Mouse (Mus musculus): ENCODE results near the gene Adgrl3. TPM values are rescaled to one million over a fixed set of nuclear protein-coding genes. Genes with fewer than 3 reads are reported as not detected.

Gene Adgrl3
- polyA plus RNA-seq, 1 experiment = 3.6 TPM

GRCm38 (mm10) chr5:81790710-81791109 lies 770.8 kb downstream of the Adgrl3 start:
- H3K4me3 ChIP-seq (ENCODE audit: low read depth, low read length) = no peak overlapping the region
- WGBS = 82% methylated on average over 1 of the region's 1 CpGs
- H3K27ac ChIP-seq (ENCODE audit: insufficient read depth, low read depth, low read length) = no peak overlapping the region
- no peaks in the 10 kb centered on the region for H3K36me3 ChIP-seq (ENCODE audit: control insufficient read depth, insufficient read depth, low read length)
- no peaks in the 10 kb centered on the region for H3K27me3 ChIP-seq (ENCODE audit: control insufficient read depth, insufficient read depth, low read length)
- TF ChIP-seq CTCF (IDR thresholded peaks at IDR 0.05; ENCODE audit: extremely low read depth, insufficient read length, insufficient replicate concordance, low read depth, low read length) (no peak), POLR2A (IDR thresholded peaks at IDR 0.05; ENCODE audit: low read depth, low read length) (no peak)
- no peaks in the 10 kb centered on the region for H3K4me1 ChIP-seq (ENCODE audit: control insufficient read depth, insufficient read depth, insufficient read length, low read length)

- Histone ChIP-seq H3K4me3 (ENCODE audit: low read depth, low read length) (no peak overlapping the region), H3K36me3 (ENCODE audit: control insufficient read depth, insufficient read depth, low read length) (no peaks in the 10 kb centered on the region), H3K27me3 (ENCODE audit: control insufficient read depth, insufficient read depth, low read length) (no peaks in the 10 kb centered on the region), H3K27ac (ENCODE audit: insufficient read depth, low read depth, low read length) (no peak overlapping the region), H3K4me1 (ENCODE audit: control insufficient read depth, insufficient read depth, insufficient read length, low read length) (no peaks in the 10 kb centered on the region)
- WGBS = 92% methylated on average over 9 of the region's 9 CpGs
- no peak for TF ChIP-seq CTCF (IDR thresholded peaks at IDR 0.05; ENCODE audit: extremely low read depth, insufficient read length, insufficient replicate concordance, low read depth, low read length)
- no peak for TF ChIP-seq POLR2A (IDR thresholded peaks at IDR 0.05; ENCODE audit: low read depth, low read length)
These were observed 774.2 kb downstream of the Adgrl3 start for GRCm38 (mm10) chr5:81794125-81794524.

- Histone ChIP-seq H3K4me1 (ENCODE audit: control insufficient read depth, insufficient read depth, insufficient read length, low read length) (no peaks in the 10 kb centered on the region), H3K36me3 (ENCODE audit: control insufficient read depth, insufficient read depth, low read length) (no peaks in the 10 kb centered on the region), H3K27ac (ENCODE audit: insufficient read depth, low read depth, low read length) (no peak overlapping the region), H3K4me3 (ENCODE audit: low read depth, low read length) (no peak overlapping the region), H3K27me3 (ENCODE audit: control insufficient read depth, insufficient read depth, low read length) (no peaks in the 10 kb centered on the region)
- 90% methylated on average over 24 of the region's 24 CpGs for WGBS
- TF ChIP-seq CTCF (IDR thresholded peaks at IDR 0.05; ENCODE audit: extremely low read depth, insufficient read length, insufficient replicate concordance, low read depth, low read length) = no peak
- no peak for TF ChIP-seq POLR2A (IDR thresholded peaks at IDR 0.05; ENCODE audit: low read depth, low read length)
These were observed 774.7 kb downstream of the Adgrl3 start for GRCm38 (mm10) chr5:81794601-81795000.

GRCm38 (mm10) chr5:81796128-81796527 lies 776.2 kb downstream of the Adgrl3 start:
- WGBS = 80% methylated on average over 4 of the region's 4 CpGs
- no peak overlapping the region for H3K4me3 ChIP-seq (ENCODE audit: low read depth, low read length)
- no peak overlapping the region for H3K27ac ChIP-seq (ENCODE audit: insufficient read depth, low read depth, low read length)
- no peaks in the 10 kb centered on the region for H3K36me3 ChIP-seq (ENCODE audit: control insufficient read depth, insufficient read depth, low read length)
- H3K4me1 ChIP-seq (ENCODE audit: control insufficient read depth, insufficient read depth, insufficient read length, low read length) = no peaks in the 10 kb centered on the region
- TF ChIP-seq POLR2A (IDR thresholded peaks at IDR 0.05; ENCODE audit: low read depth, low read length) = no peak
- no peak for TF ChIP-seq CTCF (IDR thresholded peaks at IDR 0.05; ENCODE audit: extremely low read depth, insufficient read length, insufficient replicate concordance, low read depth, low read length)
- no peaks in the 10 kb centered on the region for H3K27me3 ChIP-seq (ENCODE audit: control insufficient read depth, insufficient read depth, low read length)

- WGBS = 87% methylated on average over 5 of the region's 5 CpGs
- no peak overlapping the region for H3K4me3 ChIP-seq (ENCODE audit: low read depth, low read length)
- no peaks in the 10 kb centered on the region for H3K4me1 ChIP-seq (ENCODE audit: control insufficient read depth, insufficient read depth, insufficient read length, low read length)
- no peak overlapping the region for H3K27ac ChIP-seq (ENCODE audit: insufficient read depth, low read depth, low read length)
- H3K27me3 ChIP-seq (ENCODE audit: control insufficient read depth, insufficient read depth, low read length) = no peaks in the 10 kb centered on the region
- TF ChIP-seq POLR2A (IDR thresholded peaks at IDR 0.05; ENCODE audit: low read depth, low read length) (no peak), CTCF (IDR thresholded peaks at IDR 0.05; ENCODE audit: extremely low read depth, insufficient read length, insufficient replicate concordance, low read depth, low read length) (no peak)
- H3K36me3 ChIP-seq (ENCODE audit: control insufficient read depth, insufficient read depth, low read length) = no peaks in the 10 kb centered on the region
These were observed 791.0 kb downstream of the Adgrl3 start for GRCm38 (mm10) chr5:81810966-81811365.

- WGBS = 98% methylated on average over 1 of the region's 1 CpGs
- Histone ChIP-seq H3K27me3 (ENCODE audit: control insufficient read depth, insufficient read depth, low read length) (no peaks in the 10 kb centered on the region), H3K27ac (ENCODE audit: insufficient read depth, low read depth, low read length) (no peak overlapping the region), H3K4me1 (ENCODE audit: control insufficient read depth, insufficient read depth, insufficient read length, low read length) (no peaks in the 10 kb centered on the region), H3K4me3 (ENCODE audit: low read depth, low read length) (no peak overlapping the region), H3K36me3 (ENCODE audit: control insufficient read depth, insufficient read depth, low read length) (no peaks in the 10 kb centered on the region)
- TF ChIP-seq POLR2A (IDR thresholded peaks at IDR 0.05; ENCODE audit: low read depth, low read length) (no peak), CTCF (IDR thresholded peaks at IDR 0.05; ENCODE audit: extremely low read depth, insufficient read length, insufficient replicate concordance, low read depth, low read length) (no peak)
These were observed 812.1 kb downstream of the Adgrl3 start for GRCm38 (mm10) chr5:81832076-81832475.

- H3K27ac ChIP-seq (ENCODE audit: insufficient read depth, low read depth, low read length) = no peak overlapping the region
- H3K36me3 ChIP-seq (ENCODE audit: control insufficient read depth, insufficient read depth, low read length) = no peaks in the 10 kb centered on the region
- H3K4me3 ChIP-seq (ENCODE audit: low read depth, low read length) = no peak overlapping the region
- WGBS = 76% methylated on average over 2 of the region's 2 CpGs
- H3K4me1 ChIP-seq (ENCODE audit: control insufficient read depth, insufficient read depth, insufficient read length, low read length) = no peaks in the 10 kb centered on the region
- TF ChIP-seq POLR2A (IDR thresholded peaks at IDR 0.05; ENCODE audit: low read depth, low read length) (no peak), CTCF (IDR thresholded peaks at IDR 0.05; ENCODE audit: extremely low read depth, insufficient read length, insufficient replicate concordance, low read depth, low read length) (no peak)
- H3K27me3 ChIP-seq (ENCODE audit: control insufficient read depth, insufficient read depth, low read length) = no peaks in the 10 kb centered on the region
These were observed 812.7 kb downstream of the Adgrl3 start for GRCm38 (mm10) chr5:81832679-81833078.

GRCm38 (mm10) chr5:81837860-81838259 lies 817.9 kb downstream of the Adgrl3 start:
- no peaks in the 10 kb centered on the region for H3K4me1 ChIP-seq (ENCODE audit: control insufficient read depth, insufficient read depth, insufficient read length, low read length)
- H3K27me3 ChIP-seq (ENCODE audit: control insufficient read depth, insufficient read depth, low read length) = no peaks in the 10 kb centered on the region
- TF ChIP-seq CTCF (IDR thresholded peaks at IDR 0.05; ENCODE audit: extremely low read depth, insufficient read length, insufficient replicate concordance, low read depth, low read length) = no peak
- TF ChIP-seq POLR2A (IDR thresholded peaks at IDR 0.05; ENCODE audit: low read depth, low read length) = no peak
- H3K36me3 ChIP-seq (ENCODE audit: control insufficient read depth, insufficient read depth, low read length) = no peaks in the 10 kb centered on the region
- WGBS = 35% methylated on average over 2 of the region's 2 CpGs
- H3K4me3 ChIP-seq (ENCODE audit: low read depth, low read length) = no peak overlapping the region
- H3K27ac ChIP-seq (ENCODE audit: insufficient read depth, low read depth, low read length) = no peak overlapping the region

Data from small intestine, adult 2 months (tissue).